Mouse (Mus musculus): ENCODE measurements around the gene Magi1. TPM values are rescaled to one million over a fixed set of nuclear protein-coding genes. Genes with fewer than 3 reads are reported as not detected.

The Magi1 gene
- total and polyA plus RNA-seq, 3 experiments: not detected

- no peak overlapping the region for H3K4me3 ChIP-seq (ENCODE audit: control insufficient read depth in 1 of 2, insufficient read depth in 1 of 2, low read depth in 2 of 2, low read length in 2 of 2)
- no peak overlapping the region for H3K9ac ChIP-seq (ENCODE audit: control insufficient read depth, low read depth, low read length, poor library complexity, severe bottlenecking)
- no peaks in the 10 kb centered on the region for H3K27me3 ChIP-seq (ENCODE audit: control insufficient read depth in 1 of 2, insufficient read depth in 2 of 2, low read length in 2 of 2)
- H3K9me3 ChIP-seq (replicated peaks; ENCODE audit: insufficient read depth, low read length): no peaks in the 10 kb centered on the region
- H3K4me1 ChIP-seq (ENCODE audit: control insufficient read depth in 1 of 2, insufficient read depth in 2 of 2, low read length in 2 of 2): no peaks in the 10 kb centered on the region
- H3K27ac ChIP-seq (ENCODE audit: control insufficient read depth, low read depth, low read length): no peak overlapping the region
- H3K36me3 ChIP-seq (ENCODE audit: control insufficient read depth in 1 of 2, insufficient read depth in 2 of 2, low read length in 2 of 2): no peaks in the 10 kb centered on the region
- TF ChIP-seq BHLHE40 (IDR thresholded peaks at IDR 0.05; ENCODE audit: borderline replicate concordance, low read depth, low read length) (no peak), MAZ (IDR thresholded peaks at IDR 0.05; ENCODE audit: low read depth, low read length) (no peak), KAT2A (conservative IDR thresholded peaks at IDR 0.05; ENCODE audit: low read depth, low read length) (no peak), MAFK (IDR thresholded peaks at IDR 0.05; ENCODE audit: borderline replicate concordance, low read depth, low read length) (no peak), RAD21 (IDR thresholded peaks at IDR 0.05; ENCODE audit: low read depth, low read length) (no peak), SMC3 (IDR thresholded peaks at IDR 0.05; ENCODE audit: low read depth, low read length) (no peak), TCF12 (IDR thresholded peaks at IDR 0.05; ENCODE audit: low read depth, low read length) (no peak), POLR2AphosphoS5 (IDR thresholded peaks at IDR 0.05; ENCODE audit: borderline replicate concordance, low read depth, low read length) (no peak), MAX (IDR thresholded peaks at IDR 0.05; ENCODE audit: low read length) (no peak), JUND (IDR thresholded peaks at IDR 0.05; ENCODE audit: low read depth, low read length) (no peak), ZMIZ1 (IDR thresholded peaks at IDR 0.05; ENCODE audit: low read depth, low read length) (no peak), MXI1 (IDR thresholded peaks at IDR 0.05; ENCODE audit: low read depth, low read length) (no peak), CHD2 (IDR thresholded peaks at IDR 0.05; ENCODE audit: low read length) (no peak)
- H3K79me2 ChIP-seq (ENCODE audit: control insufficient read depth, insufficient read depth, low read length, poor library complexity): no peaks in the 10 kb centered on the region
- no peak for DNase-seq (ENCODE audit: low read depth, low spot score)
Measured at GRCm38 (mm10) chr6:94092500-94092899, 191.2 kb downstream of the Magi1 start.

GRCm38 (mm10) chr6:94086855-94087254 lies 196.9 kb downstream of the Magi1 start:
- no peak for DNase-seq (ENCODE audit: low read depth, low spot score)
- no peaks in the 10 kb centered on the region for H3K36me3 ChIP-seq (ENCODE audit: control insufficient read depth in 1 of 2, insufficient read depth in 2 of 2, low read length in 2 of 2)
- no peak overlapping the region for H3K4me3 ChIP-seq (ENCODE audit: control insufficient read depth in 1 of 2, insufficient read depth in 1 of 2, low read depth in 2 of 2, low read length in 2 of 2)
- TF ChIP-seq BHLHE40 (IDR thresholded peaks at IDR 0.05; ENCODE audit: borderline replicate concordance, low read depth, low read length) (no peak), ETS1 (IDR thresholded peaks at IDR 0.05; ENCODE audit: low read depth, low read length) (no peak), USF2 (IDR thresholded peaks at IDR 0.05; ENCODE audit: borderline replicate concordance in 1 of 2, insufficient read depth in 1 of 2, low read depth in 1 of 2, low read length in 2 of 2) (no peak), POLR2AphosphoS5 (IDR thresholded peaks at IDR 0.05; ENCODE audit: borderline replicate concordance, low read depth, low read length) (no peak), ZMIZ1 (IDR thresholded peaks at IDR 0.05; ENCODE audit: low read depth, low read length) (no peak), SMC3 (IDR thresholded peaks at IDR 0.05; ENCODE audit: low read depth, low read length) (no peak), HCFC1 (IDR thresholded peaks at IDR 0.05; ENCODE audit: low read depth, low read length) (no peak), MAFK (IDR thresholded peaks at IDR 0.05; ENCODE audit: borderline replicate concordance, low read depth, low read length) (no peak), MAZ (IDR thresholded peaks at IDR 0.05; ENCODE audit: low read depth, low read length) (no peak), GATA1 (IDR thresholded peaks at IDR 0.05; ENCODE audit: low read depth, low read length) (no peak), NELFE (IDR thresholded peaks at IDR 0.05; ENCODE audit: low read depth, low read length) (no peak), MEF2A (IDR thresholded peaks at IDR 0.05; ENCODE audit: extremely low read depth, insufficient replicate concordance, low read depth, low read length, poor library complexity, severe bottlenecking) (no peak), TCF12 (IDR thresholded peaks at IDR 0.05; ENCODE audit: low read depth, low read length) (no peak), MXI1 (IDR thresholded peaks at IDR 0.05; ENCODE audit: low read depth, low read length) (no peak), CTCF (IDR thresholded peaks at IDR 0.05 in 2 of 3, conservative IDR thresholded peaks at IDR 0.05 in 1 of 3; ENCODE audit: control insufficient read depth in 1 of 3, insufficient read depth in 1 of 3, low read depth in 2 of 3, low read length in 3 of 3, poor library complexity in 1 of 3, severe bottlenecking in 1 of 3) (no peak), KAT2A (conservative IDR thresholded peaks at IDR 0.05; ENCODE audit: low read depth, low read length) (no peak), POLR2AphosphoS2 (IDR thresholded peaks at IDR 0.05; ENCODE audit: low read length) (no peak), UBTF (IDR thresholded peaks at IDR 0.05; ENCODE audit: borderline replicate concordance, insufficient read depth, low read depth, low read length) (no peak), TAL1 (IDR thresholded peaks at IDR 0.05; ENCODE audit: low read length) (no peak)
- no peaks in the 10 kb centered on the region for H3K79me2 ChIP-seq (ENCODE audit: control insufficient read depth, insufficient read depth, low read length, poor library complexity)
- no peaks in the 10 kb centered on the region for H3K9me3 ChIP-seq (replicated peaks; ENCODE audit: insufficient read depth, low read length)
- no peak overlapping the region for H3K27ac ChIP-seq (ENCODE audit: control insufficient read depth, low read depth, low read length)
- no peaks in the 10 kb centered on the region for H3K4me1 ChIP-seq (ENCODE audit: control insufficient read depth in 1 of 2, insufficient read depth in 2 of 2, low read length in 2 of 2)
- no peaks in the 10 kb centered on the region for H3K27me3 ChIP-seq (ENCODE audit: control insufficient read depth in 1 of 2, insufficient read depth in 2 of 2, low read length in 2 of 2)
- no peak overlapping the region for H3K9ac ChIP-seq (ENCODE audit: control insufficient read depth, low read depth, low read length, poor library complexity, severe bottlenecking)

All from MEL (cell line).